Mouse (Mus musculus) cerebellum, adult 11 months (tissue): ENCODE results near the gene Calcoco2.
"Not testable (repeated sequence)": the region's sequence is repeated elsewhere in the genome, so short reads cannot be mapped to it uniquely, and the experiment has no call there.

Source experiments
- DNase-seq: peaks from one replicate; pipeline ENCODE4 v3.0.0; 2022

Calcoco2 gene

GRCm38 (mm10) chr11:96111751-96112150 is at the start of gene Calcoco2:
Gene Calcoco2 (minus strand): TSS chr11:96111964.
- no peak for DNase-seq

- no peak for DNase-seq
These were observed 35.7 kb upstream of the Calcoco2 start for GRCm38 (mm10) chr11:96147471-96147870.

- DNase-seq: peak; percentile 16
These were observed 34.0 kb upstream of the Calcoco2 start for GRCm38 (mm10) chr11:96145622-96146270.

GRCm38 (mm10) chr11:96143766-96144165 is 32.0 kb upstream of the Calcoco2 start:
- DNase-seq: no peak

- DNase-seq: no peak
These were observed 29.0 kb upstream of the Calcoco2 start for GRCm38 (mm10) chr11:96140726-96141175.

- no peak for DNase-seq
These were observed 24.1 kb upstream of the Calcoco2 start for GRCm38 (mm10) chr11:96135847-96136246.

GRCm38 (mm10) chr11:96133239-96133865 is 21.6 kb upstream of the Calcoco2 start, which contains the start of gene Ttll6:
Gene Ttll6 (plus strand): TSS chr11:96133786.
- DNase-seq: peak; percentile 21

- DNase-seq: no peak
These were observed 18.8 kb upstream of the Calcoco2 start for GRCm38 (mm10) chr11:96130606-96131005.

- DNase-seq: no peak
These were observed 12.5 kb upstream of the Calcoco2 start for GRCm38 (mm10) chr11:96124052-96124914.

GRCm38 (mm10) chr11:96122806-96123205 is 11.0 kb upstream of the Calcoco2 start:
- not testable (repeated sequence) for DNase-seq

GRCm38 (mm10) chr11:96119401-96119800 is 7.6 kb upstream of the Calcoco2 start:
- DNase-seq: no peak

GRCm38 (mm10) chr11:96116925-96117324 is 5.2 kb upstream of the Calcoco2 start:
- not testable (repeated sequence) for DNase-seq

- no peak for DNase-seq
These were observed 4.4 kb upstream of the Calcoco2 start for GRCm38 (mm10) chr11:96116116-96116515.

GRCm38 (mm10) chr11:96115416-96115815 is 3.7 kb upstream of the Calcoco2 start:
- no peak for DNase-seq

GRCm38 (mm10) chr11:96114077-96114476 is 2.3 kb upstream of the Calcoco2 start:
- no peak for DNase-seq

- not testable (repeated sequence) for DNase-seq
These were observed 814 bp downstream of the Calcoco2 start for GRCm38 (mm10) chr11:96110950-96111349.

GRCm38 (mm10) chr11:96108376-96108775 is 3.4 kb downstream of the Calcoco2 start:
- no peak for DNase-seq

GRCm38 (mm10) chr11:96093361-96093760 is 18.4 kb downstream of the Calcoco2 start:
- no peak for DNase-seq

GRCm38 (mm10) chr11:96092674-96093291 is 19.0 kb downstream of the Calcoco2 start:
- DNase-seq: no peak

GRCm38 (mm10) chr11:96091073-96091472 is 20.7 kb downstream of the Calcoco2 start:
- DNase-seq: no peak

- no peak for DNase-seq
These were observed 23.8 kb downstream of the Calcoco2 start for GRCm38 (mm10) chr11:96087981-96088380.

- no peak for DNase-seq
These were observed 29.1 kb downstream of the Calcoco2 start for GRCm38 (mm10) chr11:96082682-96083081.

- DNase-seq: no peak
These were observed 31.0 kb downstream of the Calcoco2 start for GRCm38 (mm10) chr11:96080736-96081135.
